Mouse (Mus musculus) E14TG2a.4 (cell line): ENCODE results near the gene Gan.

Experiments used
- H3K27me3 ChIP-seq: 2 replicates; pipeline ENCODE4 v1.6.1; 2014; ENCODE audit warnings: low read length, control low read depth; ENCODE audit not compliant: insufficient read depth
- H3K36me3 ChIP-seq: 2 replicates; pipeline ENCODE4 v1.6.1; 2014; ENCODE audit warnings: low read length, control low read depth; ENCODE audit not compliant: insufficient read depth
- H3K4me1 ChIP-seq: replicated peaks from 2 replicates; pipeline ENCODE4 v1.6.1; 2014; ENCODE audit warnings: low read depth, low read length, control low read depth
- H3K4me3 ChIP-seq: replicated peaks from 2 replicates; pipeline ENCODE4 v1.5.1; 2014; ENCODE audit warnings: mild to moderate bottlenecking, low read length
- H3K9me3 ChIP-seq: 2 replicates; pipeline ENCODE4 v1.6.1; 2014; ENCODE audit warnings: low read length, control low read depth
- CTCF ChIP-seq: conservative IDR thresholded peaks from 2 replicates; pipeline ENCODE4 v1.5.1; 2014; ENCODE audit warnings: low read length
- NANOG ChIP-seq: IDR thresholded peaks from 2 replicates; pipeline ENCODE4 v1.6.1; 2014; ENCODE audit warnings: borderline replicate concordance, low read length, mixed read lengths
- POU5F1 ChIP-seq: IDR thresholded peaks from 2 replicates; pipeline ENCODE4 v1.6.1; 2014; ENCODE audit warnings: low read length, borderline replicate concordance

The Gan gene

GRCm38 (mm10) chr8:117118409-117118808 is 39.5 kb upstream of the Gan start:
- Histone ChIP-seq H3K27me3 (peaks cover 40% of the 10 kb centered on the region), H3K9me3 (no peaks in the 10 kb centered on the region), H3K4me1 (peaks cover 27% of the 10 kb centered on the region), H3K4me3 (no peak overlapping the region), H3K36me3 (no peaks in the 10 kb centered on the region)
- TF ChIP-seq NANOG (no peak), POU5F1 (no peak), CTCF (no peak)

DNA sequence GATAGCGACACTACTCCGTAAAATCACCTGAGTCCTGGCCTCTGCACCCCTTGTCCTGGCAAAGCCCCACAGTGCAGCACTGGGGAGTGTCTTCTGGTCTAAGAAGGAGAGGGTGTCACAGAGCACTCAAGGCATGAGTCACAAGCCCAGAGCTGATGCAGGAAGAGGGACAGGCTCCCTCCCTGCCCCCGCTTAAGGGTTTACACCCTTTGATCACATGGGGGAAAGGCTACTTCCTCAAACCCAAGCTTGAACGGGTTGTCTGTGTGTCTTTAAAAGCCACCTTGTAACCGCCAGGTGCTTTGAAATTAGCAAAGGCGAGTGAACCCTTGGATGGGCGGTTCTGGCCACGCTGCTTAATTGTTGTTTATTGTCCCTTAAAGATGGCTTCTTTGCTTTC is 36.7 kb upstream of the Gan start:
- peak overlapping the region; percentile 46 for H3K4me3 ChIP-seq
- H3K36me3 ChIP-seq: no peaks in the 10 kb centered on the region
- no peak for TF ChIP-seq NANOG
- TF ChIP-seq POU5F1: no peak
- no peak for TF ChIP-seq CTCF
- peaks cover 55% of the 10 kb centered on the region for H3K27me3 ChIP-seq
- H3K9me3 ChIP-seq: no peaks in the 10 kb centered on the region
- peaks cover 30% of the 10 kb centered on the region for H3K4me1 ChIP-seq

DNA sequence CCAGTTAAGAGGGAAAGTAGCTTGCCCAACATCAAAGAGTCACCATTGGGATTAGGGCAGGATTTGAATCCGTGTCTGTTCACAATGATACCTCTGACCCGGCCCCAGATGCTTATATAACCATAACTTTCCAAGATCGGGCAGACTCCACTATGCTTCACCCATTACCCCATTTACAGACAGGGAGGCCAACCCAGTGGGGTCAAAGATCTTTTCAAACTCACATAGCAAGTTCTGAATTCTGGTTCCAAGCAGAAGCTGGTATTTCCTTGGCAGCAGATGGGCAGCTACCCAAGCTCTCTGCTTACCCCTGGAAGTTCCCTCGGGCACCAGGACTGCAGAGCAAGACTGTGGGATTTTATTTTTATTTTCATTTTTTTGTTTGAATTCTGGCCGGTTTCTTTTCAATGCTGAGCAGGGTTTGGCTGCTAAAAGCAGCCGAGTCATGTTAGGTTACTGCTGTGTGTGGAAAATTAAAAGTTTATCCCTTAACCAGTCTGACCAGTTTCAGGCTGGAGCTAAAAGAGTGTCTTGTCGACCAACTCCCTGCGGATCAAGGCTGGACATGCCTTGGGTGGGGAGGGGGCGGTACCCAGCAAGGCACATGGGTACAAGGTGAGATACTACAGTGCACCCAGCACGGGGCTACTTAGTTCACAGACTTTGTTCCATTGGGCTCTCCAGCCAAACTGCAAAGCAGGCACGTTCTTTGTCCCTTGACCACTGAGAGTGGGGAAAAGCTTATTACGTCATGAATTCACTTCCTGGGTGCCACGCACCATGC is 33.9 kb upstream of the Gan start:
- Histone ChIP-seq H3K36me3 (no peaks in the 10 kb centered on the region), H3K4me3 (no peak overlapping the region), H3K9me3 (no peaks in the 10 kb centered on the region), H3K27me3 (peaks cover 71% of the 10 kb centered on the region), H3K4me1 (peaks cover 29% of the 10 kb centered on the region)
- TF ChIP-seq NANOG (no peak), POU5F1 (no peak), CTCF (no peak)

GRCm38 (mm10) chr8:117125854-117126253 is 32.1 kb upstream of the Gan start:
- TF ChIP-seq NANOG: no peak
- no peak for TF ChIP-seq POU5F1
- no peak for TF ChIP-seq CTCF
- Histone ChIP-seq H3K27me3 (peaks cover 86% of the 10 kb centered on the region), H3K9me3 (no peaks in the 10 kb centered on the region), H3K4me1 (peaks cover 29% of the 10 kb centered on the region), H3K4me3 (no peak overlapping the region), H3K36me3 (no peaks in the 10 kb centered on the region)

- TF ChIP-seq NANOG (no peak), CTCF (no peak), POU5F1 (no peak)
- Histone ChIP-seq H3K36me3 (no peaks in the 10 kb centered on the region), H3K4me3 (no peak overlapping the region), H3K9me3 (no peaks in the 10 kb centered on the region), H3K4me1 (peaks cover 25% of the 10 kb centered on the region), H3K27me3 (peaks cover 87% of the 10 kb centered on the region)
Observed at GRCm38 (mm10) chr8:117126411-117126810, 31.5 kb upstream of the Gan start.

GRCm38 (mm10) chr8:117127063-117127462 is 30.9 kb upstream of the Gan start:
- H3K4me1 ChIP-seq: peaks cover 20% of the 10 kb centered on the region
- H3K36me3 ChIP-seq: no peaks in the 10 kb centered on the region
- no peak overlapping the region for H3K4me3 ChIP-seq
- peaks cover 88% of the 10 kb centered on the region for H3K27me3 ChIP-seq
- no peaks in the 10 kb centered on the region for H3K9me3 ChIP-seq
- TF ChIP-seq POU5F1 (no peak), CTCF (peak; percentile 57)

DNA sequence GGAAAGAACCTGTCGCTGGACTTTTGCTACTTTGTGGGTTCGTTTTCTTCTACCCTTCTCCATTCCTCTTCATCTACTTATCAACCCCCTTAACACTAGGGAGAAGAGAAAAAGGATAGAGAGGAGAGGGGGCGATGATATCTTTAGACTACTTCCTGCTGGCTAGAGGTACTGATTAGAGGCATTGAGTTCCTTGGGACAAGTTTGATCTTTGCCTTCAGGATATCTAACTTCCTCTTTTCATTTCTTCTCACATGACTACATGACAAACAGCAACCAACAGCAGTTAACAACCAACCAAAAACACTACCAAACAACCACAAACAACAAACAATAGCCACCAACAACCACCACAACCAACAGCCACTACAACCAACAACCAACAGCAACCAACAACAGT is 24.2 kb upstream of the Gan start:
- Histone ChIP-seq H3K4me1 (peaks cover 38% of the 10 kb centered on the region), H3K27me3 (peaks cover 90% of the 10 kb centered on the region), H3K9me3 (peaks cover 11% of the 10 kb centered on the region), H3K4me3 (no peak overlapping the region), H3K36me3 (no peaks in the 10 kb centered on the region)
- TF ChIP-seq NANOG: no peak
- no peak for TF ChIP-seq CTCF
- TF ChIP-seq POU5F1: no peak

- peak overlapping the region; percentile 21; the same call in 1 of the 2 replicates for H3K4me3 ChIP-seq
- peaks cover 39% of the 10 kb centered on the region for H3K4me1 ChIP-seq
- TF ChIP-seq POU5F1 (no peak), NANOG (peak; percentile 80)
- no peaks in the 10 kb centered on the region for H3K36me3 ChIP-seq
- peaks cover 86% of the 10 kb centered on the region for H3K27me3 ChIP-seq
- peaks cover 25% of the 10 kb centered on the region for H3K9me3 ChIP-seq
Observed at GRCm38 (mm10) chr8:117136351-117136750, 21.6 kb upstream of the Gan start.

- H3K4me3 ChIP-seq: peak overlapping the region; percentile 21; the same call in 1 of the 2 replicates
- H3K4me1 ChIP-seq: peaks cover 39% of the 10 kb centered on the region
- TF ChIP-seq CTCF (no peak), POU5F1 (no peak), NANOG (no peak)
Observed at GRCm38 (mm10) chr8:117136763-117137162, 21.2 kb upstream of the Gan start.

More at GRCm38 (mm10) chr8:117136763-117137162, 21.2 kb upstream of the Gan start:
- H3K36me3 ChIP-seq: no peaks in the 10 kb centered on the region
- peaks cover 86% of the 10 kb centered on the region for H3K27me3 ChIP-seq
- H3K9me3 ChIP-seq: peaks cover 28% of the 10 kb centered on the region
